Mouse (Mus musculus): ENCODE results near the gene Dmac2. TPM values are rescaled to one million over a fixed set of nuclear protein-coding genes. Genes with fewer than 3 reads are reported as not detected.

Gene Dmac2
- polyA plus RNA-seq, 1 experiment = 86.2 TPM

GRCm38 (mm10) chr7:25600666-25601065, 18.5 kb upstream of the Dmac2 start:
- H3K36me3 ChIP-seq (ENCODE audit: control insufficient read depth, insufficient read depth, low read length) = no peaks in the 10 kb centered on the region
- H3K27me3 ChIP-seq (ENCODE audit: control insufficient read depth, insufficient read depth, low read length) = no peaks in the 10 kb centered on the region
- DNase-seq = no peak
- no peaks in the 10 kb centered on the region for H3K4me1 ChIP-seq (replicated peaks; ENCODE audit: control insufficient read depth, insufficient read depth, low read length)
- no peak overlapping the region for H3K4me3 ChIP-seq (ENCODE audit: control insufficient read depth, insufficient read depth, low read length)
- WGBS = 94% methylated on average over 11 of the region's 11 CpGs
- TF ChIP-seq CTCF (IDR thresholded peaks at IDR 0.05; ENCODE audit: borderline replicate concordance, control insufficient read depth, extremely low read depth, insufficient read depth, low read length, poor library complexity) (no peak), POLR2A (IDR thresholded peaks at IDR 0.05; ENCODE audit: control insufficient read depth, extremely low read depth, insufficient read depth, low read length, poor library complexity) (no peak)
- H3K27ac ChIP-seq (ENCODE audit: control insufficient read depth, insufficient read depth, low read length) = no peak overlapping the region

- Histone ChIP-seq H3K4me3 (ENCODE audit: control insufficient read depth, insufficient read depth, low read length) (no peak overlapping the region), H3K4me1 (replicated peaks; ENCODE audit: control insufficient read depth, insufficient read depth, low read length) (peaks cover 2% of the 10 kb centered on the region; the same call in 1 of the 2 replicates)
- no peak for DNase-seq
These were observed 17.9 kb upstream of the Dmac2 start for GRCm38 (mm10) chr7:25601346-25601745.

GRCm38 (mm10) chr7:25606625-25607063, 12.6 kb upstream of the Dmac2 start:
- Histone ChIP-seq H3K27ac (ENCODE audit: control insufficient read depth, insufficient read depth, low read length) (no peak overlapping the region), H3K27me3 (ENCODE audit: control insufficient read depth, insufficient read depth, low read length) (no peaks in the 10 kb centered on the region), H3K4me1 (replicated peaks; ENCODE audit: control insufficient read depth, insufficient read depth, low read length) (peaks cover 6% of the 10 kb centered on the region; the same call in 1 of the 2 replicates), H3K36me3 (ENCODE audit: control insufficient read depth, insufficient read depth, low read length) (no peaks in the 10 kb centered on the region), H3K4me3 (ENCODE audit: control insufficient read depth, insufficient read depth, low read length) (no peak overlapping the region)
- WGBS = 10% methylated on average over 4 of the region's 4 CpGs
- no peak for DNase-seq
- no peak for TF ChIP-seq CTCF (IDR thresholded peaks at IDR 0.05; ENCODE audit: borderline replicate concordance, control insufficient read depth, extremely low read depth, insufficient read depth, low read length, poor library complexity)
- no peak for TF ChIP-seq POLR2A (IDR thresholded peaks at IDR 0.05; ENCODE audit: control insufficient read depth, extremely low read depth, insufficient read depth, low read length, poor library complexity)

More at GRCm38 (mm10) chr7:25601346-25601745, 17.9 kb upstream of the Dmac2 start:
- H3K27me3 ChIP-seq (ENCODE audit: control insufficient read depth, insufficient read depth, low read length) = no peaks in the 10 kb centered on the region
- H3K36me3 ChIP-seq (ENCODE audit: control insufficient read depth, insufficient read depth, low read length) = no peaks in the 10 kb centered on the region
- no peak overlapping the region for H3K27ac ChIP-seq (ENCODE audit: control insufficient read depth, insufficient read depth, low read length)
- WGBS = 95% methylated on average over 16 of the region's 16 CpGs
- TF ChIP-seq CTCF (IDR thresholded peaks at IDR 0.05; ENCODE audit: borderline replicate concordance, control insufficient read depth, extremely low read depth, insufficient read depth, low read length, poor library complexity) = no peak
- no peak for TF ChIP-seq POLR2A (IDR thresholded peaks at IDR 0.05; ENCODE audit: control insufficient read depth, extremely low read depth, insufficient read depth, low read length, poor library complexity)

- Histone ChIP-seq H3K4me3 (ENCODE audit: control insufficient read depth, insufficient read depth, low read length) (no peak overlapping the region), H3K4me1 (replicated peaks; ENCODE audit: control insufficient read depth, insufficient read depth, low read length) (peaks cover 6% of the 10 kb centered on the region; the same call in 1 of the 2 replicates), H3K27ac (ENCODE audit: control insufficient read depth, insufficient read depth, low read length) (no peak overlapping the region), H3K27me3 (ENCODE audit: control insufficient read depth, insufficient read depth, low read length) (no peaks in the 10 kb centered on the region), H3K36me3 (ENCODE audit: control insufficient read depth, insufficient read depth, low read length) (no peaks in the 10 kb centered on the region)
- WGBS = 52% methylated on average over 2 of the region's 2 CpGs
- TF ChIP-seq CTCF (IDR thresholded peaks at IDR 0.05; ENCODE audit: borderline replicate concordance, control insufficient read depth, extremely low read depth, insufficient read depth, low read length, poor library complexity) (no peak), POLR2A (IDR thresholded peaks at IDR 0.05; ENCODE audit: control insufficient read depth, extremely low read depth, insufficient read depth, low read length, poor library complexity) (no peak)
- no peak for DNase-seq
These were observed 12.0 kb upstream of the Dmac2 start for GRCm38 (mm10) chr7:25607196-25607595.

GRCm38 (mm10) chr7:25610056-25610455, 9.2 kb upstream of the Dmac2 start:
- no peak overlapping the region for H3K4me3 ChIP-seq (ENCODE audit: control insufficient read depth, insufficient read depth, low read length)
- no peaks in the 10 kb centered on the region for H3K27me3 ChIP-seq (ENCODE audit: control insufficient read depth, insufficient read depth, low read length)
- peaks cover 6% of the 10 kb centered on the region; the same call in 1 of the 2 replicates for H3K4me1 ChIP-seq (replicated peaks; ENCODE audit: control insufficient read depth, insufficient read depth, low read length)
- H3K36me3 ChIP-seq (ENCODE audit: control insufficient read depth, insufficient read depth, low read length) = no peaks in the 10 kb centered on the region
- H3K27ac ChIP-seq (ENCODE audit: control insufficient read depth, insufficient read depth, low read length) = no peak overlapping the region
- 43% methylated on average over 6 of the region's 6 CpGs for WGBS
- TF ChIP-seq POLR2A (IDR thresholded peaks at IDR 0.05; ENCODE audit: control insufficient read depth, extremely low read depth, insufficient read depth, low read length, poor library complexity) (no peak), CTCF (IDR thresholded peaks at IDR 0.05; ENCODE audit: borderline replicate concordance, control insufficient read depth, extremely low read depth, insufficient read depth, low read length, poor library complexity) (no peak)
- no peak for DNase-seq

- DNase-seq = no peak
- Histone ChIP-seq H3K27ac (ENCODE audit: control insufficient read depth, insufficient read depth, low read length) (no peak overlapping the region), H3K4me1 (replicated peaks; ENCODE audit: control insufficient read depth, insufficient read depth, low read length) (peaks cover 4% of the 10 kb centered on the region; the same call in 1 of the 2 replicates), H3K36me3 (ENCODE audit: control insufficient read depth, insufficient read depth, low read length) (no peaks in the 10 kb centered on the region), H3K27me3 (ENCODE audit: control insufficient read depth, insufficient read depth, low read length) (no peaks in the 10 kb centered on the region), H3K4me3 (ENCODE audit: control insufficient read depth, insufficient read depth, low read length) (no peak overlapping the region)
- TF ChIP-seq CTCF (IDR thresholded peaks at IDR 0.05; ENCODE audit: borderline replicate concordance, control insufficient read depth, extremely low read depth, insufficient read depth, low read length, poor library complexity) (no peak), POLR2A (IDR thresholded peaks at IDR 0.05; ENCODE audit: control insufficient read depth, extremely low read depth, insufficient read depth, low read length, poor library complexity) (no peak)
- WGBS = 88% methylated on average over 7 of the region's 7 CpGs
These were observed 7.7 kb upstream of the Dmac2 start for GRCm38 (mm10) chr7:25611501-25611900.

GRCm38 (mm10) chr7:25614086-25614485, 5.1 kb upstream of the Dmac2 start:
- TF ChIP-seq CTCF (IDR thresholded peaks at IDR 0.05; ENCODE audit: borderline replicate concordance, control insufficient read depth, extremely low read depth, insufficient read depth, low read length, poor library complexity) (no peak), POLR2A (IDR thresholded peaks at IDR 0.05; ENCODE audit: control insufficient read depth, extremely low read depth, insufficient read depth, low read length, poor library complexity) (no peak)
- Histone ChIP-seq H3K27me3 (ENCODE audit: control insufficient read depth, insufficient read depth, low read length) (no peaks in the 10 kb centered on the region), H3K36me3 (ENCODE audit: control insufficient read depth, insufficient read depth, low read length) (no peaks in the 10 kb centered on the region), H3K4me3 (ENCODE audit: control insufficient read depth, insufficient read depth, low read length) (no peak overlapping the region), H3K4me1 (replicated peaks; ENCODE audit: control insufficient read depth, insufficient read depth, low read length) (peaks cover 2% of the 10 kb centered on the region; the same call in 1 of the 2 replicates), H3K27ac (ENCODE audit: control insufficient read depth, insufficient read depth, low read length) (no peak overlapping the region)
- WGBS = 98% methylated on average over 5 of the region's 5 CpGs
- no peak for DNase-seq

Data from thymus, adult 2 months (tissue).